Mouse (Mus musculus) stomach, postnatal 0 days (tissue): ENCODE measurements at regions not wholly inside any gene's neighbourhood (a gene's known extent, or its start where the extent isn't known, plus 50 kb on each side); places are given as distances from the start of the nearest gene placed in this dataset.

Source experiments
- ATAC-seq: fragments of 200-750 bp; cut with Nextera tagmentation; 2 replicates; pipeline ENCODE4 v1.8.0; 2017; ENCODE audit not compliant: low FRiP score, low TSS enrichment
- DNase-seq: peaks from one replicate; pipeline ENCODE4 v3.0.0-alpha.2; 2016; ENCODE audit warnings: low spot score
- H3K27ac ChIP-seq: fragments of 300-500 bp; sonication (generic); replicated peaks from 2 replicates; pipeline ENCODE4 v1.5.1; 2014; ENCODE audit warnings: mild to moderate bottlenecking, control low read depth
- H3K27me3 ChIP-seq: fragments of 300-500 bp; sonication (generic); 2 replicates; pipeline ENCODE4 v1.6.1; 2014; ENCODE audit warnings: low read length; ENCODE audit not compliant: control insufficient read depth, insufficient read depth
- H3K36me3 ChIP-seq: fragments of 300-500 bp; sonication (generic); 2 replicates; pipeline ENCODE4 v1.6.1; 2014; ENCODE audit warnings: low read length, mixed read lengths; ENCODE audit not compliant: control insufficient read depth, insufficient read depth
- H3K4me1 ChIP-seq: fragments of 300-500 bp; sonication (generic); replicated peaks from 2 replicates; pipeline ENCODE4 v1.6.1; 2014; ENCODE audit warnings: antibody characterized with exemption; ENCODE audit not compliant: control insufficient read depth, insufficient read depth
- H3K4me2 ChIP-seq: fragments of 300-500 bp; sonication (generic); replicated peaks from 2 replicates; pipeline ENCODE4 v1.6.1; 2014; ENCODE audit warnings: low read depth, mild to moderate bottlenecking, control low read depth, moderate library complexity
- H3K4me3 ChIP-seq: fragments of 300-500 bp; sonication (generic); 2 replicates; pipeline ENCODE4 v1.5.1; 2014; ENCODE audit warnings: low read depth, low read length, control low read depth
- H3K9ac ChIP-seq: fragments of 300-500 bp; sonication (generic); 2 replicates; pipeline ENCODE4 v1.6.1; 2014; ENCODE audit warnings: mild to moderate bottlenecking, low read length, control low read depth, mixed read lengths
- H3K9me3 ChIP-seq: fragments of 300-500 bp; sonication (generic); 2 replicates; pipeline ENCODE4 v1.6.1; 2016; ENCODE audit warnings: low read length; ENCODE audit not compliant: control insufficient read depth
- CTCF ChIP-seq: IDR thresholded peaks from 2 replicates; pipeline ENCODE4 v1.5.1; 2016; ENCODE audit warnings: antibody characterized with exemption, low read depth, mild to moderate bottlenecking, moderate library complexity
- EP300 ChIP-seq: optimal IDR thresholded peaks from 2 replicates; pipeline ENCODE3; 2016; ENCODE audit warnings: antibody characterized with exemption
- WGBS: fragments of 180-500 bp; shearing (Covaris S2); extraction: QIAGEN DNeasy Blood & Tissue Kit; methylation state at CpG from one replicate; pipeline ENCODE4 v1.1.7; 2014; 5-methylcytosine and 5-hydroxymethylcytosine counted together

- H3K27me3 ChIP-seq, result no peaks in the 10 kb centered on the region
- no peak for ATAC-seq
- 78% methylated on average over 8 of the region's 8 CpGs for WGBS
- H3K4me2 ChIP-seq, result no peak overlapping the region
- no peak overlapping the region for H3K27ac ChIP-seq
- TF ChIP-seq CTCF (no peak), EP300 (no peak)
- H3K4me1 ChIP-seq, result no peaks in the 10 kb centered on the region
- H3K9ac ChIP-seq, result no peak overlapping the region
- DNase-seq, result no peak
- H3K36me3 ChIP-seq, result no peaks in the 10 kb centered on the region
- H3K4me3 ChIP-seq, result no peak overlapping the region
- H3K9me3 ChIP-seq, result no peaks in the 10 kb centered on the region
These were observed 381.3 kb downstream of the Cbln4 start for GRCm38 (mm10) chr2:171661896-171662511.

DNA sequence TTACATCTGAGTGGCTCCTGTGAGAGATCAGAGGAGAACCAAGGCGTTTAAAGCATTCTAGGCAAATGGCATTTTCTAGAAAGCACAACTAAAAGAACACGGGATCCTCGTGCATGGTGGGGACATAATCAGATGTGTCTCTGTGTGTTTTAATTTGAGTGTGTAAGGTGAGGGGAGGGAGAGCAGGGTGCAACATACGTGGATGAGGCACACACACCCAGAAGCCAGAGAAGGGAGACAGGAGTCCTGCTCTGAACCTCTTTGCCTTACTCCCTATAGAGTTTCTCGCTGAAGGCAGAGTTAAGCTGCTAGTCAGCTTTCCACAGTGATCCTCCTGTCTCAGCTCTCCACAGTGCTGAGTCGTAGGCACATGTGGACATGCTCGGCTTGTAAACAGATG, 386.1 kb downstream of the Cbln4 start:
- Histone ChIP-seq H3K4me2 (no peak overlapping the region), H3K4me1 (no peaks in the 10 kb centered on the region), H3K9me3 (no peaks in the 10 kb centered on the region), H3K27ac (no peak overlapping the region), H3K4me3 (no peak overlapping the region), H3K36me3 (no peaks in the 10 kb centered on the region), H3K9ac (no peak overlapping the region), H3K27me3 (no peaks in the 10 kb centered on the region)
- no peak for ATAC-seq
- TF ChIP-seq EP300 (no peak), CTCF (no peak)
- no peak for DNase-seq
- WGBS, result 59% methylated on average over 7 of the region's 7 CpGs

- H3K27me3 ChIP-seq, result no peaks in the 10 kb centered on the region
- no peak for ATAC-seq
- no peak overlapping the region for H3K9ac ChIP-seq
- no peak overlapping the region for H3K4me3 ChIP-seq
- WGBS, result 79% methylated on average over 4 of the region's 4 CpGs
- H3K36me3 ChIP-seq, result no peaks in the 10 kb centered on the region
- H3K27ac ChIP-seq, result no peak overlapping the region
- no peak overlapping the region for H3K4me2 ChIP-seq
- no peak for DNase-seq
- no peaks in the 10 kb centered on the region for H3K4me1 ChIP-seq
- H3K9me3 ChIP-seq, result no peaks in the 10 kb centered on the region
- no peak for TF ChIP-seq CTCF
- no peak for TF ChIP-seq EP300
These were observed 401.5 kb downstream of the Cbln4 start for GRCm38 (mm10) chr2:171641730-171642129.

GRCm38 (mm10) chr2:171640478-171640877, 402.8 kb downstream of the Cbln4 start:
- WGBS, result 79% methylated on average over 9 of the region's 9 CpGs
- H3K4me1 ChIP-seq, result no peaks in the 10 kb centered on the region
- no peaks in the 10 kb centered on the region for H3K27me3 ChIP-seq
- no peaks in the 10 kb centered on the region for H3K9me3 ChIP-seq
- DNase-seq, result no peak
- no peak overlapping the region for H3K4me2 ChIP-seq
- H3K36me3 ChIP-seq, result no peaks in the 10 kb centered on the region
- no peak overlapping the region for H3K27ac ChIP-seq
- no peak overlapping the region for H3K9ac ChIP-seq
- TF ChIP-seq EP300, result no peak
- TF ChIP-seq CTCF, result no peak
- no peak overlapping the region for H3K4me3 ChIP-seq
- ATAC-seq, result no peak

- Histone ChIP-seq H3K4me1 (no peaks in the 10 kb centered on the region), H3K4me2 (no peak overlapping the region), H3K9me3 (no peaks in the 10 kb centered on the region), H3K36me3 (no peaks in the 10 kb centered on the region), H3K27ac (no peak overlapping the region), H3K4me3 (no peak overlapping the region), H3K27me3 (no peaks in the 10 kb centered on the region), H3K9ac (no peak overlapping the region)
- no peak for TF ChIP-seq EP300
- TF ChIP-seq CTCF, result no peak
- 89% methylated on average over 6 of the region's 6 CpGs for WGBS
- ATAC-seq (no peak), DNase-seq (no peak)
These were observed 404.3 kb downstream of the Cbln4 start for GRCm38 (mm10) chr2:171638931-171639330.

- H3K27me3 ChIP-seq, result no peaks in the 10 kb centered on the region
- DNase-seq (no peak), ATAC-seq (no peak)
- H3K4me1 ChIP-seq, result no peaks in the 10 kb centered on the region
- H3K4me2 ChIP-seq, result no peak overlapping the region
- no peak overlapping the region for H3K27ac ChIP-seq
- H3K4me3 ChIP-seq, result no peak overlapping the region
- 21% methylated on average over 6 of the region's 6 CpGs for WGBS
- no peak overlapping the region for H3K9ac ChIP-seq
- no peaks in the 10 kb centered on the region for H3K9me3 ChIP-seq
- no peak for TF ChIP-seq EP300
- TF ChIP-seq CTCF, result no peak
- no peaks in the 10 kb centered on the region for H3K36me3 ChIP-seq
These were observed 406.4 kb downstream of the Cbln4 start for GRCm38 (mm10) chr2:171636837-171637236.
